Mouse (Mus musculus) CH12F3 (cell line): ENCODE results near the gene Maneal.

ENCODE experiments used
- in situ Hi-C: fragments of 300-500 bp; cut with MboI; formaldehyde crosslinking; loops from 2 replicates; pipeline ENCODE4 v1.14.3; 2020; ENCODE audit warnings: low sequenced_read_pairs

The Maneal gene

DNA sequence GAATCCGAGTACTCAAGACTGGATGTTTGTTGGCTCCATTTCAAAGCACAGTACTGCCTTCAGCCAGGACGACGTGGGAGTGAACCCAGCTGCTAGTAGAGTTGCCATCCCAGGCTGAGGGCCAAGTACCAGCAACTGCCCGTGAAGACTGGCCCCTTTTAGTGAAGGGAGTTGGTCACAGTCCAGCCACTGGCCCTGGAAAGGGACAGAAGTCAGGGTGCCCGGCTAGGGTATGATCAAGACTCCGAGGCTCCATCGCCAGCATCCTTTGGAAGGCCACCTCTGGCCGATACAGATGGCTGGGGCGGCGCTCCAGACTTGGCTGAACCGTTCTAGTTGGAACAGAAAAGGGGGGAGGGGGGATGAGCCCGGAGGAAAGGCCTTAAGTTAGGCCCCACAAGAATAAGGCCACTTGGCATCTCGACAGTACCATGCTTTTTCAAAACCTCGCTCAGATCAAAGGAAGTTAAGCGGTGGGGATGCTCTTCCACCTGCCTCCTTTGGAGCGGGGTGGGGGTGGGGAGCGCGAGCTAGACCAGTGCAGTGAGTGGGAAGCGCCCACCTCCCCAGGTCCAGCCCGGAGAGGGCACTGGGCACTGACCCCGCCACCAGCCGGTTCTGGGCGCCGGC lies 12.2 kb downstream of the Maneal start:
- in situ Hi-C loops: no loop called here

DNA sequence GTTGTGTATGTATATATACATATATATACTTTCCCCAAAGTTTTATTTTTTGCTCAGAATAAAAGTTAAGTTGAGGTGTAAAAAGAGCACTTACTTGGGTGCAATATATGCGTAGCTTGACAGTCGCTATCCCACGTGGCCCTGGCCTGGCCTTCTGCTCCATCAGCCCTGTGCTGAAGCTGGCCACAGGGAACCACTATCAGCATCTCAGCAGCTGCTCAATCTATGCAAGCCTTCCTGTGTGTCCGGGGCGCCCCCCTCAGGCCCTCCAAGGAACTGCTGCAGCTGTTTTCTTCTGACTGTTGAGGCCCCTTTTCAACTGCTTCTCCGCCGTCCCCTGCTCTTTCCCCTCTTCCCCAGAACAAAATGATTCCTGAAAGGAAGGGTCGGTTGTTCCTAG lies 14.4 kb downstream of the Maneal start:
- in situ Hi-C loops: no loop called here

DNA sequence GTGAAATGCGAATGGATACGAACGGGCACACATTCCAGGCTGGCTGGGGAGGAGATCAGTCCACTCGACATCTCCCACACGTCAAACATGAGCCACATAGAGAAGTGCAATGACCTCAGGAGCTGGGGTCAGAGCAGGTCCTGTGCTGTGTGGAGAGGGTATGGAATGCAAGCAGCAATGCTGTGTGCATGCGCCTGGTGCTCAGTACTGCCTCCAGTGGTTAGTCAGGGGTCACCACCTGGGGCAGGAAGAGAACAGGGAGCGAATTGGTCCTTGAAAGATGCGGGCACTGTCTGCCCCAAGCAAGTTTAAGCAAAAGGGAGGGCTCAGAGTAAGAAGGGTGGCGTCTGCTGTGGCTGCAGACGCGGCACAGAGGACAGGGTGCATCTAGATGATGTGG lies 18.5 kb downstream of the Maneal start:
- in situ Hi-C loops: no loop called here

DNA sequence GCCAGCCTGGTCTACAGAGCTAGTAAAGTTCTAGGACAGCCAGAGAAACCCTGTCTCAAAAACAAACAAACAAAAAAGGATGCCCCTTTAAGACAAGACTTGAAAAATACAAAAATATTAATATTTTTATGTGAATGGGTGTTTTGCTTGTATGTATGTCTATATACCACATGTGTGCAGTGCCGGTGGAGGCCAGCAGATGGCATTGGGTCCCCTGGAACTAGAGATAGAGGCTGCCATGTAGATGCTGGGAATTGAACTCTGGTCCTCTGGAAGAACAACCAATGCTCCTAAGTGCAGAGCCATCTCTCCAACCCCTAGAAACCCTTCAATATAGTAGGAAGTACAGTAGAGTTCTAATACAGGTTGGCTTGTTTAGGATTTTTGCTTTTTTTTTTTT lies 21.0 kb downstream of the Maneal start:
- in situ Hi-C loops: no loop called here

DNA sequence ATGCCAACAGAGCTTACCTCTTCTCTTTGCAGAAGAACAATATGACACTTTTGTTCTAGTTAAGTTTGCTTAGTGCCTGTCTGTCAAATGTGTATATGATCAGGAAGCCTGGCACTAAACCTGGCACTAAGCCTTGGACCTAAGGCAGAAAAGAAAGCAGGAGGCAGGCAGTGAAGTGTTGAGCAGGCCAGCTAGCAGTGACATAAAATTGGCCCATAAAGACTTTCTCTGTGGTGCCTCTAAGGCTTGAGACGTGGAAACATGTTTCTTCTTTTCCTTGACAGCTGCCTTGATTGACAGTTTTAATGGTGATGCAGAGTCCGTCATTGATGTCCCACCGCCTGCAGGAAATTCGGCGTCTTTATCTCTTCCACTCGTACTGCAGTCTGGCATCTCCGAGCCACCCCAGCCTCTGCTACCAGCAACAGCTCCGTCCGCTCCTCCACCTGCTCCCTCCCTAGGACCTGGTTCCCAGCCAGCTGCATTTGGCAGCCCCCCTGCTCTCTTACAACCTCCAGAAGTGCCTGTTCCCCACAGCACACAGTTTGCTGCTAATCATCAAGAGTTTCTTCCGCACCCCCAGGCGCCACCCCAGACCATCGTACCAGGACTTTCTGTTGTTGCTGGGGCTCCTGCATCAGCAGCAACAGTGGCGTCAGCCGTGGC lies 23.8 kb downstream of the Maneal start:
- in situ Hi-C loops: no loop called here

DNA sequence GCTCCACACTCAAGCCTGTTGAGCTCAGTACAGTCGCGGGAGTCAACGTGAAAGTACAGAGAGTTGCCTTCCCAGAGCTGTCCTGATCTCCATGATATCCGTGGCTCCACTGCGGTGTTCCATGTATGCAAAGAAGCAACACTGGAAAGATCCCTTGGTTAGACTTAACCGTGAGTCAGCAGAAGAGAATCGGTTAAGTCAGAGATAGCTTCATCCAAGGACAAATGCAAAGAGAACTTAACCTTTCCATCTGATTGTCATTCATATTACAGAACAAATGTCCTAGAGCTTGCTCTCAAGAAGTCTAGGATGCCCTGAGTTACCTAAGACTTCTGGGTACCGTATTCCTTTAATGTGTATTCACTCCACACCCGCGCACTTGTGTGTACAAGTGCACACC lies 29.2 kb downstream of the Maneal start:
- in situ Hi-C loops: no loop called here

DNA sequence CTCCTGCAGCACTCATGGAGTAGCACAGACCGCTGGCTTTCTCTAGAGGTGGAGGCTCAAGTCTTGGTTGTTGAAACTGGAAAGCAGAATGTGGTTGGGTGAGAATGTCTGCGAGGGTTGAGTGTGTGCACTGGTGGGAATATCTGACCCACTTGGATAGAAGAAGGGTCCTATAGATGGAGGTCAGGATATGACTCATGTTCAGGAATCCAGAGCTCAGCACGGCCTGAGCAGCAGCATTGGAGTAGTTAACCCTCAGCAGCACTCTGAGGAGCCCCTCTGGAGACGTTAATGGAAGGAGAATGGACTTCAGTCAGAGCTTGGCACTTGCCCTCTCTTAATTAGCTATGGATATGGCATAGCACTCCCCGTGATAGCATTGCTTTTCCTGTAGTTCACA lies 32.3 kb downstream of the Maneal start:
- in situ Hi-C loops: no loop called here

DNA sequence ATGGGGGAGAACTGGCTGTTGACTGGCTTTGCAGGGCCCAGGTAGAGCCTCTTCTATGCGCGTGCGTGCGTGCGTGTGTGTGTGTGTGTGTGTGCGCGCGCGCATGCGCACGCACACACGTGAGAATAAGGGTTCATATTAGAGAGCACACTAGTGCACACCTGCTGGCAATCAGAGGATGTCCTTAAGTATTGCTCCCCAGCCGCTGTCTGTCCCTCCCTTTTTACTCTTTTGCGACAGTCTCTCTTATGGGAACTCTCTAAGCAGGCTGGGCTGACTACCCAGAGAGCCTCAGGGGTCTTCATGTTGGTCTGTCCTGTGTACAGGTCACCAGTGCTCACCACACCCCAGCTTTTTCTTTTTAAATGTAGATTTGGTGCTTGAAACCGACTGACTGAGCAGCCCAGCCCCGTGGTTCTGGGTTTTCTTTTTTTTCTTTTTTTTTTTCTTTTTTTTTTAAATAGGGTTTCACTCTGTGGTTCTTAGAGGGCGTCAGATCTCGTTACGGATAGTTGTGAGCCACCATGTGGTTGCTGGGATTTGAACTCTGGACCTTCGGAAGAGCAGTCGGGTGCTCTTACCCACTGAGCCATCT lies 36.5 kb downstream of the Maneal start:
- in situ Hi-C loops: no loop called here

DNA sequence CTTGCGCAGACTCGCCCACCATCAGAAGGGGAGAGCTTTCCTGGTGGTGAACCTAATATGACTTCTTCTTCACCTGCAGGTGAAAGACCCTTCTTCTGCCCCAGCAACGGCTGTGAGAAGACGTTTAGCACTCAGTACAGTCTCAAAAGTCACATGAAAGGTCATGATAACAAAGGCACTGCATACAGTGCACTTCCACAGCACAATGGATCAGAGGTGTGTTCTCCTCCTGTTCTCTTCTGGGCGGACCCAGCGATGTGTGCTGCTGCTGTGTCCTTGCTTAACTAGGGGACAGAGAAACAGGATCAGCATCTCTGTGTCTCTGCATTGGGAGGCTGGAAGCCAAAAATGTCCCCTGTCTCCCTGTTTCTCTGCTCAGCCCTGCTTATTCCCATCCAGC lies 37.0 kb downstream of the Maneal start:
- in situ Hi-C loops: no loop called here

DNA sequence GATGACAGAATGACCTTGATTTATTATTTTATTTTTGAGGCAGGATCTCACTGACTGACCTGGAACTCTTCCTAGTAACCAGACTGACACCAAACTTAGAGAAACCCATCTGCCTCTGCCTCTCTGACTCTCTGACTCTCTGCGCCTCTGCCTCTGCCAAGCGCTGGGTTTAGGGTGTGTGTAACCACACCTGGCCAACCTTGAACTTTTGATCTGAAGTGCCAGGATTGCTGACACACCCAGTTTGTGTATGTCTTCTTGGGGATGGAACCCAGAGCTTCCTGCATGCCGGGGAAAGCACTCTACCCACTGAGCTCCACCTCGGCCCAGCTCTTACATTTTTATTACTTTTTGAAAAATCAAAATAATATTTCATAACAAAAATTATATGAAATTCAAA lies 43.1 kb downstream of the Maneal start:
- in situ Hi-C loops: no loop called here

DNA sequence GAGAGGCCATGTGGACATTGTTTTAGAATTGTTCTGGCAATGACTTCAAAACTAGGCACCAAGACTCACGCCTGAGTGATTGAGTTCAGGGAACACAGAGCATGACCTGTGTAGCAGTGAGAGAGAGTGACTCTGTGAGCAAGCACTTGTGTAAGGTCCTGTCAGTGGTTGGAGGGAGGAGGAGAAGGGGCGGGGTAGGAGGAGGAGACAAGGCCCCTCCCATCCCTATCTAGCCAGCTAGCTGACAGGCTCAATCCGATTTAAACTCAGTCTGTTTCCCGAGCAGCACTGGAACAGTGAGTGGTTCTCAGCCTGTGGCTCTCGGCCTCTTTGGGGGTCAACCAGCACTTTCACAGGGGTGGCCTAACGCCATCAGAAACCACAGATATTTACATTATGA lies 44.2 kb downstream of the Maneal start:
- in situ Hi-C loops: no loop called here

DNA sequence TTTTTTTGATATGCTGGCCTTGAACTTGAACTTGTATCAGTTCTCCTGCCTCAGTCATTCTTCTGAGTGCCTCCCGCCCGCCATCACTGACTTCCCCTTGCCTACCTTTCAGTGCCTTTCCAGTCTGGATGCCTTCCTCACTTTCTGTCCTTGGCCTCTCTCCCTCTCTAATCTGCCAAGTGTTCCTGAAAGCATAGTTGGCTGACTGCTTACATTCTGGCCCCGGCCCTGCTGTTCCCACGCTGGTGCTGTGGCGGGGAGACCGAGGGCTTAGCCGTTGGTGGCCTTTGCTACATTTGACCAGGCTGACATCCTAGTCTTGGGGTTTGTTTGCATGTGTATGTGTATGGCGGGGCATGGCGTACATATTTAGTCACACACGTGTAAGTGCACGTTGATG lies 46.1 kb downstream of the Maneal start:
- in situ Hi-C loops: no loop called here

DNA sequence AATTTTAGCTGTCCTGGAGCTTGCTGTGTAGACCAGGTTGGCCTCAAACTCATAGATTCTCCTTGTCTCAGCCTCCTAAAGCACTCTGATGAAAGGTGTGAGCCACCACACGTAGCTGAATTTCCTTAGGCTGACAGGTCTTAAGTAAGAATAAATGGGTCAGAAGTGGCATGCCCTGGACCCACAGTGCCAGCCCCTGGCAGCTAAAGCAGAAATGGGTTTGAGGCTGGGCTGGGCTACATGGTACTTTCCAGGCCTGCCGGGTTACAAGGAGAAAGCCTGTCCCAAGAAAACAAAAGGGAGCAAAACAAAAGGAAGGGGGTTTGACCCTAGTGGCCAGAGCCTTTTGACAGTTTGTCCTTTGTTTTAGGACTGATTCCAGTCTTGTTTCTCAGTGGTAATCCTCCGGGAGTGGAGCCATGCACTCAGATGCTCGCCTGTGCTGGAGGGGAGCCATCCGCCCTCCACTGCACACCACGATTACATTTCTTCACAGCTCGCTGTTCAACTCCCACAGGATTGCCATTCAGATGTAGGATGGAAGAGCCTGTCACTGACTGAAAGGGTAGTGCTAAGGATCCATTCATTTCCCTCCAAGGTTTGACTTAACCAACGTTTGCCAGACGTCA lies 50.5 kb downstream of the Maneal start:
- in situ Hi-C loops: no loop called here

DNA sequence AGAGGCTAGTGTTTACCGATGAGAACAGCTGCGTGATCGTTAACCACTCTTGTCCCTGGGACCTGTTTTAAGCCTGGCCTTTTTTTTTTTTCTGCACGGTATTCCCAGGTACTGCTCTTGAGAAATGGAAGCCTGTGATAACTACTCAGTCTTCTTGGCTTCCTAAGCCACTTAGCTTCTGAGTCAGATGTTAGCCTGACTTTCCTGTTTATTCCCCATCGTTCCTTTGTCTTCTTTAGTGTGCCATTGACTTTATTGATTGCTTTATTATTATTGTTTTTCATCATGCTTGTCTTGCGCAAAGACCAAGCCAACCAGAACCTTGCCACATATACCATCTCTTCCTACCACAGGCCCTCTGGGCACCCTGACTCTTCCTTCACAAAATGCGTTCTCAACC lies 51.9 kb downstream of the Maneal start:
- in situ Hi-C loops: no loop called here

DNA sequence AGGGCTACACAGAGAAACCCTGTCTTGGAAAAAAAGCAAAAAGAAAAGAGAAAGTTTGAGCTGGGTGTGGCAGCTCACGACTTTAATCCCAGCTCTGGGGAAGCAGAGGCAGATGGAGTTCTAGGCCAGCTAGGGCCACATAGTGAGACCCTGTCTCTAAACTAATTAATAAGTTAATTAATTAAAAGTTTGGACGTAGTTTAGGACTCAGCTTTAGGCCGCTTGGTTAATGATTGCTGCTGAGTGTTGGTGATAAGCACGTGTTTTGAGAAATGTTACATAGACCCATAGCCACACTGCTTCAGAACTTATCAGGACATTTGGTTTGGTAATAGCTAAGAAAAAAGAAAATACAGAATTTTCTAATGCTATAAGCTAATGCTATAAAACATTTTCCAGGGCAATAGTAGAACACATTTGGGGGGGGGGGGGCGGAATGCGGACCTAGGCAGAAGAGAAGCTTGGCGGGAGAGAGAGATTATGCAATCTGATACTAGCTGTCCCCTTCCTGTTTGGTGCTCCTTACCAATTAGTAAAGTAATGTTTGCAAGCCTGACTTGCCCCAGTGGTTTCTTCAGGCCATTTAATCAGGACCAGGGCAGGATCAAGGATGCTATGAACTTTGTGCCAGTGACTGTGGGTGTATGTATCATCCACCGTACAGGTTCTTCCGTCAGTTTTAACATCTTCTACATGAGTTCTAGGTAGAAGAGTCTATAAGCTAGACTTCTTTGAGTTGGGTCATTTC lies 52.7 kb downstream of the Maneal start:
- in situ Hi-C loops: no loop called here

DNA sequence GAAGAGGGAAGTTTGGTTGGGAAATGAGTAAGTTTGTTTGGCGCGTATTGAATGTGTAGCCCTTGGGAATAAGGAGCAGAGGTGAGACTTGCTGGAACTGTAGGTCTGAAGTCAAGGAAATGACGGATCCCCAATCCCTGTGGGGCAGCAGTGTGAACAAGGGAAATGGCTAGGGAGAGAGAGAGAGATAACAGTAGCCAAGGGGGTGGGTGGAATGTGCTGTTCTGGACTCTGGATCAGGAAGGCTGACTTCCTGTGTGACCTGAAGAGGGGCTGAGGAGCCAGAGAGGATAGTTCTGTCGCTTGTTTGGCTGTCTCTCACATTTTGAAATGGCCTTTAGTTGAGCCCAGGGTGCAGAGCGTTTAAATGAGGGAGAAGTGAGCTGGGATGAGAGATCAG lies 53.5 kb downstream of the Maneal start:
- in situ Hi-C loops: no loop called here
